Mouse (Mus musculus) liver, embryonic 14.5 days (tissue): Measurements from ENCODE around the gene Shank1.

Experiments
- CTCF ChIP-seq: IDR thresholded peaks from 2 replicates; pipeline ENCODE4 v1.5.1; 2016; ENCODE audit warnings: antibody characterized with exemption, low read depth, control low read depth
- EP300 ChIP-seq: IDR thresholded peaks from 2 replicates; pipeline ENCODE4 v1.6.1; 2016; ENCODE audit warnings: antibody characterized with exemption, low read depth

GRCm38 (mm10) chr7:44344622-44345021 lies 34.6 kb downstream of the Shank1 start:
- TF ChIP-seq CTCF (no peak), EP300 (no peak)
